Mouse (Mus musculus): ENCODE results near the gene Tyw3. TPM values are rescaled to one million over a fixed set of nuclear protein-coding genes. Genes with fewer than 3 reads are reported as not detected.
"Not testable (repeated sequence)": the region's sequence is repeated elsewhere in the genome, so short reads cannot be mapped to it uniquely, and the experiment has no call there.

Tyw3 gene
- polyA plus RNA-seq (2014; fragmentation: Nextera tagmentation; extraction: Ambion mirVana), result 15.3 and 16.0 TPM in 2 replicates

- peak within 1 kb of the TSS; percentile 68 for H3K4me2 ChIP-seq (replicated peaks; ENCODE audit: low read depth, low read length)
- peak within 1 kb of the TSS; percentile 87 for H3K4me3 ChIP-seq (ENCODE audit: low read depth, low read length)
- ATAC-seq (ENCODE audit: insufficient number of reproducible peaks, insufficient read depth, low FRiP score, low read depth), result peak; percentile 94
- under 1% methylated on average over 38 of the region's 38 CpGs for WGBS
- 0 out of 2 replicates have a peak, but pooled peaks cover 3% of the 10 kb centered on the region for H3K4me1 ChIP-seq (ENCODE audit: control insufficient read depth, insufficient read depth, low read length)
- peaks cover 12% of the 10 kb centered on the region for H3K36me3 ChIP-seq (ENCODE audit: control insufficient read depth, insufficient read depth, low read length)
- H3K9ac ChIP-seq (replicated peaks; ENCODE audit: low read depth, low read length), result peak within 1 kb of the TSS; percentile 75
- H3K27me3 ChIP-seq (ENCODE audit: control insufficient read depth, insufficient read depth, low read length), result no peaks in the 10 kb centered on the region
- H3K27ac ChIP-seq (ENCODE audit: low read length), result peak within 1 kb of the TSS; percentile 97
- H3K9me3 ChIP-seq (ENCODE audit: control insufficient read depth, low read depth, low read length), result no peaks in the 10 kb centered on the region
Observed at GRCm38 (mm10) chr3:154596934-154597554, at the start of gene Tyw3. Gene Tyw3 (minus strand): TSS chr3:154597104.

GRCm38 (mm10) chr3:154633091-154633490 lies 36.2 kb upstream of the Tyw3 start:
- Histone ChIP-seq H3K9me3 (ENCODE audit: control insufficient read depth, low read depth, low read length) (no peaks in the 10 kb centered on the region), H3K4me3 (ENCODE audit: low read depth, low read length) (no peak overlapping the region), H3K27ac (ENCODE audit: low read length) (no peak overlapping the region), H3K4me2 (replicated peaks; ENCODE audit: low read depth, low read length) (no peak overlapping the region), H3K36me3 (ENCODE audit: control insufficient read depth, insufficient read depth, low read length) (no peaks in the 10 kb centered on the region), H3K27me3 (ENCODE audit: control insufficient read depth, insufficient read depth, low read length) (no peaks in the 10 kb centered on the region), H3K4me1 (ENCODE audit: control insufficient read depth, insufficient read depth, low read length) (no peaks in the 10 kb centered on the region), H3K9ac (replicated peaks; ENCODE audit: low read depth, low read length) (no peak overlapping the region)
- ATAC-seq (ENCODE audit: insufficient number of reproducible peaks, insufficient read depth, low FRiP score, low read depth), result no peak
- WGBS, result 91% methylated on average over 5 of the region's 5 CpGs

- H3K9ac ChIP-seq (replicated peaks; ENCODE audit: low read depth, low read length); H3K27me3 ChIP-seq (ENCODE audit: control insufficient read depth, insufficient read depth, low read length); H3K36me3 ChIP-seq (ENCODE audit: control insufficient read depth, insufficient read depth, low read length); H3K4me1 ChIP-seq (ENCODE audit: control insufficient read depth, insufficient read depth, low read length); H3K4me2 ChIP-seq (replicated peaks; ENCODE audit: low read depth, low read length); ATAC-seq (ENCODE audit: insufficient number of reproducible peaks, insufficient read depth, low FRiP score, low read depth); H3K27ac ChIP-seq (ENCODE audit: low read length); H3K4me3 ChIP-seq (ENCODE audit: low read depth, low read length); H3K9me3 ChIP-seq (ENCODE audit: control insufficient read depth, low read depth, low read length): not testable (repeated sequence)
- WGBS, result 73% methylated on average over 2 of the region's 2 CpGs
Observed at GRCm38 (mm10) chr3:154631281-154631680, 34.4 kb upstream of the Tyw3 start.

GRCm38 (mm10) chr3:154628284-154628683 lies 31.4 kb upstream of the Tyw3 start:
- Histone ChIP-seq H3K36me3 (ENCODE audit: control insufficient read depth, insufficient read depth, low read length) (no peaks in the 10 kb centered on the region), H3K9ac (replicated peaks; ENCODE audit: low read depth, low read length) (no peak overlapping the region), H3K4me2 (replicated peaks; ENCODE audit: low read depth, low read length) (no peak overlapping the region), H3K4me1 (ENCODE audit: control insufficient read depth, insufficient read depth, low read length) (no peaks in the 10 kb centered on the region), H3K4me3 (ENCODE audit: low read depth, low read length) (no peak overlapping the region), H3K27me3 (ENCODE audit: control insufficient read depth, insufficient read depth, low read length) (no peaks in the 10 kb centered on the region), H3K27ac (ENCODE audit: low read length) (no peak overlapping the region), H3K9me3 (ENCODE audit: control insufficient read depth, low read depth, low read length) (no peaks in the 10 kb centered on the region)
- ATAC-seq (ENCODE audit: insufficient number of reproducible peaks, insufficient read depth, low FRiP score, low read depth), result peak; percentile 67

GRCm38 (mm10) chr3:154616106-154616505 lies 19.2 kb upstream of the Tyw3 start:
- H3K4me3 ChIP-seq (ENCODE audit: low read depth, low read length), result no peak overlapping the region
- 94% methylated on average over 4 of the region's 4 CpGs for WGBS
- ATAC-seq (ENCODE audit: insufficient number of reproducible peaks, insufficient read depth, low FRiP score, low read depth), result no peak

GRCm38 (mm10) chr3:154615304-154615703 lies 18.4 kb upstream of the Tyw3 start:
- no peaks in the 10 kb centered on the region; the same call in 1 of the 2 replicates for H3K36me3 ChIP-seq (ENCODE audit: control insufficient read depth, insufficient read depth, low read length)
- no peak overlapping the region for H3K27ac ChIP-seq (ENCODE audit: low read length)
- H3K4me1 ChIP-seq (ENCODE audit: control insufficient read depth, insufficient read depth, low read length), result no peaks in the 10 kb centered on the region
- no peak overlapping the region for H3K4me2 ChIP-seq (replicated peaks; ENCODE audit: low read depth, low read length)
- H3K9me3 ChIP-seq (ENCODE audit: control insufficient read depth, low read depth, low read length), result no peaks in the 10 kb centered on the region
- WGBS, result 82% methylated on average over 7 of the region's 7 CpGs
- no peaks in the 10 kb centered on the region for H3K27me3 ChIP-seq (ENCODE audit: control insufficient read depth, insufficient read depth, low read length)
- no peak overlapping the region for H3K4me3 ChIP-seq (ENCODE audit: low read depth, low read length)
- H3K9ac ChIP-seq (replicated peaks; ENCODE audit: low read depth, low read length), result no peak overlapping the region
- ATAC-seq (ENCODE audit: insufficient number of reproducible peaks, insufficient read depth, low FRiP score, low read depth), result no peak

More at GRCm38 (mm10) chr3:154616106-154616505, 19.2 kb upstream of the Tyw3 start:
- Histone ChIP-seq H3K27me3 (ENCODE audit: control insufficient read depth, insufficient read depth, low read length) (no peaks in the 10 kb centered on the region), H3K9ac (replicated peaks; ENCODE audit: low read depth, low read length) (no peak overlapping the region), H3K27ac (ENCODE audit: low read length) (no peak overlapping the region), H3K4me2 (replicated peaks; ENCODE audit: low read depth, low read length) (no peak overlapping the region), H3K36me3 (ENCODE audit: control insufficient read depth, insufficient read depth, low read length) (no peaks in the 10 kb centered on the region; the same call in 1 of the 2 replicates), H3K9me3 (ENCODE audit: control insufficient read depth, low read depth, low read length) (no peaks in the 10 kb centered on the region), H3K4me1 (ENCODE audit: control insufficient read depth, insufficient read depth, low read length) (no peaks in the 10 kb centered on the region)

GRCm38 (mm10) chr3:154614771-154615170 lies 17.9 kb upstream of the Tyw3 start:
- H3K9me3 ChIP-seq (ENCODE audit: control insufficient read depth, low read depth, low read length), result no peaks in the 10 kb centered on the region
- H3K4me2 ChIP-seq (replicated peaks; ENCODE audit: low read depth, low read length), result no peak overlapping the region
- no peak overlapping the region for H3K27ac ChIP-seq (ENCODE audit: low read length)
- H3K4me3 ChIP-seq (ENCODE audit: low read depth, low read length), result no peak overlapping the region
- H3K27me3 ChIP-seq (ENCODE audit: control insufficient read depth, insufficient read depth, low read length), result no peaks in the 10 kb centered on the region
- WGBS, result 95% methylated on average over 8 of the region's 8 CpGs
- no peak for ATAC-seq (ENCODE audit: insufficient number of reproducible peaks, insufficient read depth, low FRiP score, low read depth)
- no peak overlapping the region for H3K9ac ChIP-seq (replicated peaks; ENCODE audit: low read depth, low read length)
- H3K36me3 ChIP-seq (ENCODE audit: control insufficient read depth, insufficient read depth, low read length), result no peaks in the 10 kb centered on the region; the same call in 1 of the 2 replicates
- no peaks in the 10 kb centered on the region for H3K4me1 ChIP-seq (ENCODE audit: control insufficient read depth, insufficient read depth, low read length)

- Histone ChIP-seq H3K9ac (replicated peaks; ENCODE audit: low read depth, low read length) (no peak overlapping the region), H3K4me1 (ENCODE audit: control insufficient read depth, insufficient read depth, low read length) (no peaks in the 10 kb centered on the region), H3K36me3 (ENCODE audit: control insufficient read depth, insufficient read depth, low read length) (no peaks in the 10 kb centered on the region; the same call in 1 of the 2 replicates), H3K4me3 (ENCODE audit: low read depth, low read length) (no peak overlapping the region), H3K4me2 (replicated peaks; ENCODE audit: low read depth, low read length) (no peak overlapping the region), H3K27ac (ENCODE audit: low read length) (no peak overlapping the region), H3K9me3 (ENCODE audit: control insufficient read depth, low read depth, low read length) (no peaks in the 10 kb centered on the region), H3K27me3 (ENCODE audit: control insufficient read depth, insufficient read depth, low read length) (no peaks in the 10 kb centered on the region)
- ATAC-seq (ENCODE audit: insufficient number of reproducible peaks, insufficient read depth, low FRiP score, low read depth), result no peak
- WGBS, result 92% methylated on average over 3 of the region's 3 CpGs
Observed at GRCm38 (mm10) chr3:154611888-154612287, 15.0 kb upstream of the Tyw3 start.

- WGBS, result 91% methylated on average over 1 of the region's 1 CpGs
- Histone ChIP-seq H3K36me3 (ENCODE audit: control insufficient read depth, insufficient read depth, low read length) (peaks cover 5% of the 10 kb centered on the region; the same call in 1 of the 2 replicates), H3K4me2 (replicated peaks; ENCODE audit: low read depth, low read length) (no peak overlapping the region), H3K4me1 (ENCODE audit: control insufficient read depth, insufficient read depth, low read length) (no peaks in the 10 kb centered on the region), H3K27ac (ENCODE audit: low read length) (no peak overlapping the region), H3K9ac (replicated peaks; ENCODE audit: low read depth, low read length) (no peak overlapping the region), H3K9me3 (ENCODE audit: control insufficient read depth, low read depth, low read length) (no peaks in the 10 kb centered on the region), H3K27me3 (ENCODE audit: control insufficient read depth, insufficient read depth, low read length) (no peaks in the 10 kb centered on the region), H3K4me3 (ENCODE audit: low read depth, low read length) (no peak overlapping the region)
- no peak for ATAC-seq (ENCODE audit: insufficient number of reproducible peaks, insufficient read depth, low FRiP score, low read depth)
Observed at GRCm38 (mm10) chr3:154607896-154608295, 11.0 kb upstream of the Tyw3 start.

Measured in stomach, embryonic 14.5 days (tissue).